Mouse (Mus musculus) forebrain, embryonic 16.5 days (tissue): ENCODE measurements at regions not wholly inside any gene's neighbourhood (a gene's known extent, or its start where the extent isn't known, plus 50 kb on each side); places are given as distances from the start of the nearest gene placed in this dataset.
"Not testable (repeated sequence)": the region's sequence is repeated elsewhere in the genome, so short reads cannot be mapped to it uniquely, and the experiment has no call there.

Source experiments
- ATAC-seq: fragments of 200-750 bp; cut with Nextera tagmentation; 2 replicates; pipeline ENCODE4 v1.8.0; 2017; ENCODE audit warnings: mild to moderate bottlenecking, moderate library complexity
- H3K27ac ChIP-seq: fragments of 300-500 bp; sonication (generic); 2 replicates; pipeline ENCODE4 v1.5.1; 2014; ENCODE audit warnings: low read length, control low read depth
- H3K27me3 ChIP-seq: fragments of 300-500 bp; sonication (generic); replicated peaks from 2 replicates; pipeline ENCODE4 v1.6.1; 2014; ENCODE audit warnings: low read length; ENCODE audit not compliant: control insufficient read depth, insufficient read depth
- H3K36me3 ChIP-seq: fragments of 300-500 bp; sonication (generic); 2 replicates; pipeline ENCODE4 v1.6.1; 2014; ENCODE audit not compliant: control insufficient read depth, insufficient read depth
- H3K4me1 ChIP-seq: fragments of 300-500 bp; sonication (generic); replicated peaks from 2 replicates; pipeline ENCODE4 v1.6.1; 2014; ENCODE audit warnings: low read length; ENCODE audit not compliant: control insufficient read depth, insufficient read depth
- H3K4me2 ChIP-seq: fragments of 300-500 bp; sonication (generic); 2 replicates; pipeline ENCODE4 v1.6.1; 2014; ENCODE audit warnings: mild to moderate bottlenecking, low read length, control low read depth
- H3K4me3 ChIP-seq: fragments of 300-500 bp; sonication (generic); replicated peaks from 2 replicates; pipeline ENCODE4 v1.5.1; 2014; ENCODE audit warnings: mild to moderate bottlenecking, low read length, control low read depth
- H3K9ac ChIP-seq: fragments of 300-500 bp; sonication (generic); replicated peaks from 2 replicates; pipeline ENCODE4 v1.6.1; 2014; ENCODE audit warnings: low read depth, low read length, control low read depth
- H3K9me3 ChIP-seq: fragments of 300-500 bp; sonication (generic); 2 replicates; pipeline ENCODE4 v1.6.1; 2016; ENCODE audit warnings: low read length; ENCODE audit not compliant: control insufficient read depth
- WGBS: fragments of 180-500 bp; shearing (Covaris S2); extraction: QIAGEN DNeasy Blood & Tissue Kit; methylation state at CpG from one replicate; pipeline ENCODE4 v1.1.7; 2014; 5-methylcytosine and 5-hydroxymethylcytosine counted together

- 74% methylated on average over 3 of the region's 3 CpGs for WGBS
- ATAC-seq: no peak
- no peak overlapping the region for H3K4me3 ChIP-seq
- 0 out of 2 replicates have a peak, but pooled peaks cover 2% of the 10 kb centered on the region for H3K9me3 ChIP-seq
- no peaks in the 10 kb centered on the region for H3K36me3 ChIP-seq
- H3K4me2 ChIP-seq: no peak overlapping the region
- H3K9ac ChIP-seq: no peak overlapping the region
- no peak overlapping the region for H3K27ac ChIP-seq
- no peaks in the 10 kb centered on the region for H3K27me3 ChIP-seq
- H3K4me1 ChIP-seq: no peaks in the 10 kb centered on the region
Measured at GRCm38 (mm10) chr10:3192291-3192690, 75.3 kb downstream of the H60c start.

- Histone ChIP-seq H3K4me1 (no peaks in the 10 kb centered on the region), H3K4me3 (no peak overlapping the region), H3K9ac (no peak overlapping the region), H3K36me3 (no peaks in the 10 kb centered on the region), H3K4me2 (no peak overlapping the region), H3K9me3 (0 out of 2 replicates have a peak, but pooled peaks cover 2% of the 10 kb centered on the region), H3K27ac (no peak overlapping the region), H3K27me3 (no peaks in the 10 kb centered on the region)
- WGBS: 83% methylated on average over 4 of the region's 4 CpGs
- ATAC-seq: no peak
Measured at GRCm38 (mm10) chr10:3188361-3188760, 79.2 kb downstream of the H60c start.

- Histone ChIP-seq H3K36me3 (no peaks in the 10 kb centered on the region), H3K9ac (no peak overlapping the region), H3K4me3 (no peak overlapping the region), H3K27me3 (no peaks in the 10 kb centered on the region), H3K9me3 (peaks cover 2% of the 10 kb centered on the region), H3K27ac (no peak overlapping the region), H3K4me1 (no peaks in the 10 kb centered on the region), H3K4me2 (no peak overlapping the region)
- no peak for ATAC-seq
Measured at GRCm38 (mm10) chr10:3180103-3180502, 87.5 kb downstream of the H60c start.

DNA sequence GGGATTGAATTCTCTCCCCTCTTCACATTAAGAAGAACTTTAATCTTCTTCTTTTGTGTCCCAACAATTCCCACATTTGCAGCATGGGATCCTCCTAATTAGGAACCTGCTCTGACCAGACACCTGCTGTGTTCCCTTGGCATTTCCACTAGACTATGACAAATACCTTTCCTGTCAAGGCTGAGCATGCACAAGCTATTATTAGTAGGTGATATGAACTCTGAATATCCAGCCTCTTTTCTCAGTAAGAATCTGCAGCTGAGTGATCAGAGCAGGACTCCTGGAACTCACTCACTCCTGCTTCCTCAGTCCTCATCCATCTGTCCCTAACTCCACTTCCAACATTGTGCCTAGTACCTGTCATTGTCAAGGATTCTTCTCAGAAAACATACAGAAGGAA lies 94.0 kb downstream of the H60c start:
- no peak overlapping the region for H3K4me2 ChIP-seq
- ATAC-seq: no peak
- no peaks in the 10 kb centered on the region for H3K36me3 ChIP-seq
- no peak overlapping the region for H3K27ac ChIP-seq
- no peaks in the 10 kb centered on the region; the same call in none of the 2 replicates for H3K9me3 ChIP-seq
- no peak overlapping the region for H3K9ac ChIP-seq
- H3K4me3 ChIP-seq: no peak overlapping the region
- H3K27me3 ChIP-seq: no peaks in the 10 kb centered on the region
- H3K4me1 ChIP-seq: no peaks in the 10 kb centered on the region

DNA sequence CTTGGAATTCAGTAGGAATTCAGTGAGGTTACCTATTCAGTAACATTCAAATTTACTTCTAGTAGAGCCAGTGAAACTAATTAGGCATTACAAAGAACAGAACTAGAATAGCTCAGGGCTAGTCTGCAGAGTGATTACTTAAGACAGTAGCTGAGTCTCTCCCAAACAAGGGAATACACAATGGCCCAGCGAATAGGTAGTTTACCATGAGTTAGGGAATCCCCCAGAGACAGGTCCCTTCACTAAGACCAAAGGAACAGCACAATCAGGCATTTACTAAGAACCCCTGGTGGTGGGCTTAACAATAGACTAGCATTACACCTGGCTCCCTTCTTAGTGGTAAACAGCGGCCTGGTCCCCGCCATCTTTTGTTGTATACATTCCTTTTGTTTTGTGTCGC lies 94.6 kb downstream of the H60c start:
- 41% methylated on average over 4 of the region's 4 CpGs for WGBS
- H3K4me2 ChIP-seq, H3K9me3 ChIP-seq, H3K27me3 ChIP-seq, H3K27ac ChIP-seq, H3K36me3 ChIP-seq, ATAC-seq, H3K4me3 ChIP-seq, H3K9ac ChIP-seq, H3K4me1 ChIP-seq: not testable (repeated sequence)

DNA sequence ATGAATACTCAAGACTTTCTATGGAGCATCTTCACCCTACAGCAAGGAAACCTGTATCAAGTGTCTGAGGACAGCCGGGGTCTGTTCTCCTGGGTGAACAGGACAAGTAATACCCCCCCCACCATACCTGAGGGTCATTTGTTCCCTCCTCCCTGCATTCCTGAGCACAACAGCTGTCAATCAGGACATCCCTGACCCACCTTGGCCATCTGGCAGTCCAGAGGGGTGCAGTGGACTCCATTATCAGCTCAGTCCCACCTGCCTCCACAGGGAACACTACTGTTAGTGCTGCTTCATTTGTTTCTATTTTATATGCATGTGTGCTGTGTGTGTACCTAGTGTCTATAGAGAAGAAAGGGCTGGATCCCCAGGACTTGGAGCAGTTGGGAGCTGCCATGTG lies 95.3 kb downstream of the H60c start:
- H3K9me3 ChIP-seq: no peaks in the 10 kb centered on the region; the same call in none of the 2 replicates
- H3K4me3 ChIP-seq: no peak overlapping the region
- H3K9ac ChIP-seq: no peak overlapping the region
- H3K36me3 ChIP-seq: no peaks in the 10 kb centered on the region
- no peak overlapping the region for H3K27ac ChIP-seq
- H3K4me1 ChIP-seq: no peaks in the 10 kb centered on the region
- no peaks in the 10 kb centered on the region for H3K27me3 ChIP-seq
- WGBS: 80% methylated on average over 1 of the region's 1 CpGs
- no peak for ATAC-seq
- no peak overlapping the region for H3K4me2 ChIP-seq

DNA sequence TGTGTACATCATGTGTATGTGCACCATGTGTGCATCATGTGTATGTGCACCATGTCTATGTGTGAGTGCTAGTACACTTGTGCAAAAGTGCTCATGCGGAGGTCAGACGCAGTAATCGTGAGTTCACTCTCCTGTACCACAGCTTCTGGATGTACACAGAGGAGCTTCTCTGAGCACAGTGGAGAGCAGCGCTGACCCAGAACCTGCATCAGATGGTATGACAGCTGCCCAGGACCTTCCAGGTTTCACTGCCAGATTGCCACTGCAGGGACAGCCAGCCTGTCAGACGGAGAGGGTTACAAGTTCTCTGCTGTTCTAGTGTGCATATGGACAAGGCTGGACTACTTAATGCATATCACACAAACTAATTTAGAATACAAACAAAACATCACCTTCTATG lies 96.2 kb downstream of the H60c start:
- Histone ChIP-seq H3K9ac (no peak overlapping the region), H3K27ac (no peak overlapping the region), H3K4me3 (no peak overlapping the region), H3K4me1 (no peaks in the 10 kb centered on the region), H3K9me3 (no peaks in the 10 kb centered on the region; the same call in none of the 2 replicates), H3K36me3 (no peaks in the 10 kb centered on the region), H3K4me2 (no peak overlapping the region), H3K27me3 (no peaks in the 10 kb centered on the region)
- 94% methylated on average over 5 of the region's 5 CpGs for WGBS
- ATAC-seq: no peak

DNA sequence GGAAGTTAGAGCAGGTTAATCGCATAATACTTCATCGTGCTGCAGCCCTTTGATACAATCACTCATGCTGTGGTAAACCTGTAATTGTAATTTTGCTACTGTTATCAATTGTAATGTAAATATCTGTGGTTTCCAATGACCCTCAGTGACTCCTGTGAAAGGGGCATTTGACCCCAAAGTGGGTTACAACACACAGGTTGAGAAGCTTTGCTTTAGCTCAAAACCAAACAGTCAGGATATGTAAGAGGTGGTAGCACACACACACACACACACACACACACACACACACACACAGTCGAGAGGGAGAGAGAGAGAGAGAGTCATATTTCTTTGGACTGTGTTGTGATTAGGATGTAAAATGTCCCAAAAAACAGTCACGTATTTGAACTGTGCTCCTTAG lies 112.0 kb downstream of the H60c start:
- Histone ChIP-seq H3K27ac (no peak overlapping the region), H3K4me2 (no peak overlapping the region), H3K9me3 (peaks cover 17% of the 10 kb centered on the region), H3K4me1 (no peaks in the 10 kb centered on the region), H3K9ac (no peak overlapping the region), H3K4me3 (no peak overlapping the region), H3K27me3 (no peaks in the 10 kb centered on the region), H3K36me3 (no peaks in the 10 kb centered on the region)
- 80% methylated on average over 4 of the region's 4 CpGs for WGBS
- ATAC-seq: no peak

- peaks cover 17% of the 10 kb centered on the region for H3K9me3 ChIP-seq
- no peak overlapping the region for H3K4me2 ChIP-seq
- no peaks in the 10 kb centered on the region for H3K27me3 ChIP-seq
- H3K36me3 ChIP-seq: no peaks in the 10 kb centered on the region
- no peak for ATAC-seq
- H3K9ac ChIP-seq: no peak overlapping the region
- no peaks in the 10 kb centered on the region for H3K4me1 ChIP-seq
- 90% methylated on average over 4 of the region's 4 CpGs for WGBS
- H3K4me3 ChIP-seq: no peak overlapping the region
- no peak overlapping the region for H3K27ac ChIP-seq
Measured at GRCm38 (mm10) chr10:3148171-3148570, 119.4 kb downstream of the H60c start.

DNA sequence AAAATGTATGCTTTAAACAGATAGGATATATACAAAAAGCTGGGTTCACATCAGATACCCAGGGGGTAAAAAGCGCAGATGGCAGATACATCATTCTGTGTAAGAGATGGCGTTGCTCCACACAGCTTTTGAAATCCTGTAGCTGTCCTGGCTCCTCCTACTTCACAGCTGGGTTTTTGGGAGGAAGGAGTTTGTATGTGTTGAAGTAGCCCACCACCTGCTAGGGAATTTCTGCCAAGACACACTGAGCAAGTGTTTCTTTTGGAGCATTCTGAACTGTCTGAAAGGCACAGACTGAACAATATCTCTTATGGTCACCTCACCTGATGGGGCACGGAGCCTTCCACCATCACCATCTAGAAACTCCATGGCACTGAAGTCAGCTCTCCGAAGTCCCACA lies 128.3 kb downstream of the H60c start:
- peaks cover 7% of the 10 kb centered on the region; the same call in 1 of the 2 replicates for H3K9me3 ChIP-seq
- H3K4me1 ChIP-seq: no peaks in the 10 kb centered on the region
- WGBS: 81% methylated on average over 4 of the region's 4 CpGs
- no peaks in the 10 kb centered on the region for H3K27me3 ChIP-seq
- H3K4me2 ChIP-seq: no peak overlapping the region
- no peak overlapping the region for H3K9ac ChIP-seq
- H3K27ac ChIP-seq: no peak overlapping the region
- no peak overlapping the region for H3K4me3 ChIP-seq
- H3K36me3 ChIP-seq: no peaks in the 10 kb centered on the region
- ATAC-seq: no peak
